Mouse (Mus musculus): ENCODE measurements around the gene Cnga3. TPM values are rescaled to one million over a fixed set of nuclear protein-coding genes. Genes with fewer than 3 reads are reported as not detected.

The Cnga3 gene
- total and polyA plus RNA-seq, 2 experiments from 2014 or later: 0.10 to 3.0 TPM

GRCm38 (mm10) chr1:37298904-37299303, 84.7 kb downstream of the Cnga3 start:
- no peak for TF ChIP-seq CTCF (IDR thresholded peaks at IDR 0.05; ENCODE audit: low read depth)

DNA sequence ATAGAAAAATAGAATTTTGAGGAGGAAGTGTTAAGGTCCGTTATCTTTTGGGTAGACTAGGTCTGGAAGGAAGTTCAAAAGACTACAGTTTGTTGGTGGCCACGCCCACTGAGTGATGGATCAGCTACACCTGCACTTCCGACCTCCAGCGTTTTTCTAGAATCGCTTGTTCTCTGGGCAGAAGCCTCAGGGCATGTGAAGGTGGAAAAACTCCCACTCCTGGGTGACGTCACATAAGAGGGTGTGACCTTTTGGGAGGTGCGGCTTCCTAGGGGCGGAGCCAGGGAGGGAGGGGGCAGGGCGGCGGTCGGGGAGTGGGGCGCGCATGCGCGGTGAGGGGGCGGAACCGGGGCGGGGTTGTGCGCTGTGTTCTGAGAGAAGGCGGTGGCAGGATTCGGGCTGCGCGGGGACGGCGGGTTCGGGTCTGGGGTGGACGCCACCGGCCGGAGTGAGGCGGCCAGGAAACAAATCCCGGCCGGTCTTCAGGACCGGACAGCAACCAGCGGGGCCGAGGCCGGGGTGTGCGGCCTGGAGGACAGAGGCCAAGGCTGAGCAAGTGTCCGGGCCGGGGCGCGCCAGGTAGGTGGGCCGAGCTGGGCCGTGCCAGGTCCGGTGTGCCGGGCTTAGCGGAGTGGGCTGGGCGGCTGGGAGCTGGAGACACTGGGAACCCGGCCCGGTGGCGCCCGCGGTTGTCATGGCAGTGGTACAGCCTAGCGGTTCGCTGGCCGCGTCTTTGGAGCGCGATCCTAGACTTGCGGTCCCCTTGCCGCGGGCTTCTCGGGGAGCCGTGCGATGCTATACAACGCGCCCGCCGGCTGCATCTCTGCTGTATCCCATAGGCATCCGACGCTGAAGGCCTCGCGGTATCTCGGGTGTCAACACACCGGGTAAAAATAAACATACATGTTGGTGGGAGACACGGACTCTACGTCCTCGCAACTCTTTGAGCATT, 85.6 kb downstream of the Cnga3 start, which contains the start of gene Inpp4a:
Gene Inpp4a (plus strand): TSS at position 326 of the 952 bp plus-strand sequence.
- peak within 1 kb of the TSS; percentile 70 for H3K4me2 ChIP-seq (ENCODE audit: low read depth, low read length)
- no peaks in the 10 kb centered on the region for H3K27me3 ChIP-seq (ENCODE audit: insufficient read depth, low read length)
- under 1% methylated on average over 75 of the region's 77 CpGs for WGBS

More at GRCm38 (mm10) chr1:37298904-37299303, 84.7 kb downstream of the Cnga3 start:
- Histone ChIP-seq H3K27me3 (ENCODE audit: insufficient read depth, low read length) (no peaks in the 10 kb centered on the region), H3K36me3 (ENCODE audit: insufficient read depth, low read length) (no peaks in the 10 kb centered on the region), H3K27ac (no peak overlapping the region), H3K4me2 (ENCODE audit: low read depth, low read length) (no peak overlapping the region), H3K4me1 (ENCODE audit: insufficient read depth, low read length) (peaks cover 10% of the 10 kb centered on the region; the same call in 1 of the 2 replicates), H3K4me3 (ENCODE audit: low read length) (no peak overlapping the region), H3K9ac (replicated peaks; ENCODE audit: low read length) (no peak overlapping the region), H3K9me3 (ENCODE audit: low read length) (no peaks in the 10 kb centered on the region)
- DNase-seq (ENCODE audit: low spot score) (no peak), ATAC-seq (no peak)
- 87% methylated on average over 2 of the region's 2 CpGs for WGBS

GRCm38 (mm10) chr1:37300650-37301049, 86.4 kb downstream of the Cnga3 start:
- Histone ChIP-seq H3K4me2 (ENCODE audit: low read depth, low read length) (peak overlapping the region; percentile 70), H3K4me1 (ENCODE audit: insufficient read depth, low read length) (peaks cover 10% of the 10 kb centered on the region; the same call in 1 of the 2 replicates), H3K36me3 (ENCODE audit: insufficient read depth, low read length) (no peaks in the 10 kb centered on the region), H3K9ac (replicated peaks; ENCODE audit: low read length) (peak overlapping the region; percentile 92), H3K9me3 (ENCODE audit: low read length) (no peaks in the 10 kb centered on the region), H3K4me3 (ENCODE audit: low read length) (peak overlapping the region; percentile 97), H3K27ac (peak overlapping the region; percentile 78; the same call in 1 of the 2 replicates), H3K27me3 (ENCODE audit: insufficient read depth, low read length) (no peaks in the 10 kb centered on the region)
- ATAC-seq (no peak), DNase-seq (ENCODE audit: low spot score) (no peak)
- no peak for TF ChIP-seq CTCF (IDR thresholded peaks at IDR 0.05; ENCODE audit: low read depth)
- 51% methylated on average over 5 of the region's 5 CpGs for WGBS

More for the DNA sequence above, 85.6 kb downstream of the Cnga3 start, which contains the start of gene Inpp4a:
- no peaks in the 10 kb centered on the region for H3K9me3 ChIP-seq (ENCODE audit: low read length)
- peak within 1 kb of the TSS; percentile 92 for H3K9ac ChIP-seq (replicated peaks; ENCODE audit: low read length)
- TF ChIP-seq CTCF (IDR thresholded peaks at IDR 0.05; ENCODE audit: low read depth): no peak
- H3K27ac ChIP-seq: peak within 1 kb of the TSS; percentile 78
- no peaks in the 10 kb centered on the region for H3K36me3 ChIP-seq (ENCODE audit: insufficient read depth, low read length)
- ATAC-seq: peak; percentile 96
- peaks cover 10% of the 10 kb centered on the region; the same call in 1 of the 2 replicates for H3K4me1 ChIP-seq (ENCODE audit: insufficient read depth, low read length)
- H3K4me3 ChIP-seq (ENCODE audit: low read length): peak within 1 kb of the TSS; percentile 97
- peak; percentile 96 for DNase-seq (ENCODE audit: low spot score)

DNA sequence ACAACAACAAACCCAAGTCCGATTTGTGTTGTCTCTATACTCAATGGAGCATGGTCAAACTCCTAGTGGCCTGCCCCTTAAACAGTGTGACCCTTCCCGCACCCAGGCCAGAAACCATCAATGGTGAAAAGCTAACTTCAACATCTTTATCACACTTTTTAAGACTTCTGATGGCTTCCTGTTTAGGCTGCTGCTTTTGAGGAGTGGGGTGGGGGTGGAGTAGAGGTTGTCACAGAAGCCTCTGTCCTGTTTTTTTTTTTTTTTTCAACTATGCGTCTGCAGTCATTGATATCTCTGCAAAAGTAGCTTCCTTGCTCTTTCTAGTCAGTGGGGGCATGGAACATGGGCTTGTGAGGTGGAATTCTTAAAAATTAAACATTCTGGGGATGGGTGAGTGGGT, 88.6 kb downstream of the Cnga3 start:
- ATAC-seq: no peak
- Histone ChIP-seq H3K4me1 (ENCODE audit: insufficient read depth, low read length) (peaks cover 10% of the 10 kb centered on the region; the same call in 1 of the 2 replicates), H3K9ac (replicated peaks; ENCODE audit: low read length) (no peak overlapping the region), H3K27ac (no peak overlapping the region), H3K4me3 (ENCODE audit: low read length) (no peak overlapping the region), H3K9me3 (ENCODE audit: low read length) (no peaks in the 10 kb centered on the region), H3K36me3 (ENCODE audit: insufficient read depth, low read length) (no peaks in the 10 kb centered on the region), H3K27me3 (ENCODE audit: insufficient read depth, low read length) (no peaks in the 10 kb centered on the region), H3K4me2 (ENCODE audit: low read depth, low read length) (no peak overlapping the region)
- 86% methylated on average over 3 of the region's 3 CpGs for WGBS
- TF ChIP-seq CTCF (IDR thresholded peaks at IDR 0.05; ENCODE audit: low read depth): no peak
- no peak for DNase-seq (ENCODE audit: low spot score)

- Histone ChIP-seq H3K36me3 (ENCODE audit: insufficient read depth, low read length) (no peaks in the 10 kb centered on the region), H3K4me2 (ENCODE audit: low read depth, low read length) (no peak overlapping the region), H3K9ac (replicated peaks; ENCODE audit: low read length) (no peak overlapping the region), H3K27ac (no peak overlapping the region; the same call in 1 of the 2 replicates), H3K9me3 (ENCODE audit: low read length) (peaks cover 2% of the 10 kb centered on the region; the same call in 1 of the 2 replicates), H3K4me1 (ENCODE audit: insufficient read depth, low read length) (peaks cover 7% of the 10 kb centered on the region; the same call in 1 of the 2 replicates), H3K4me3 (ENCODE audit: low read length) (no peak overlapping the region), H3K27me3 (ENCODE audit: insufficient read depth, low read length) (no peaks in the 10 kb centered on the region)
- no peak for ATAC-seq
- WGBS: 74% methylated on average over 9 of the region's 9 CpGs
- no peak for DNase-seq (ENCODE audit: low spot score)
- TF ChIP-seq CTCF (IDR thresholded peaks at IDR 0.05; ENCODE audit: low read depth): no peak
Measured at GRCm38 (mm10) chr1:37305691-37306287, 91.6 kb downstream of the Cnga3 start.

GRCm38 (mm10) chr1:37307586-37307985, 93.4 kb downstream of the Cnga3 start:
- ATAC-seq (no peak), DNase-seq (ENCODE audit: low spot score) (no peak)
- 87% methylated on average over 2 of the region's 2 CpGs for WGBS
- H3K4me1 ChIP-seq (ENCODE audit: insufficient read depth, low read length): no peaks in the 10 kb centered on the region
- H3K27me3 ChIP-seq (ENCODE audit: insufficient read depth, low read length): no peaks in the 10 kb centered on the region
- no peak overlapping the region for H3K27ac ChIP-seq
- H3K9me3 ChIP-seq (ENCODE audit: low read length): peaks cover 2% of the 10 kb centered on the region; the same call in 1 of the 2 replicates
- TF ChIP-seq CTCF (IDR thresholded peaks at IDR 0.05; ENCODE audit: low read depth): no peak
- no peaks in the 10 kb centered on the region for H3K36me3 ChIP-seq (ENCODE audit: insufficient read depth, low read length)
- no peak overlapping the region for H3K4me2 ChIP-seq (ENCODE audit: low read depth, low read length)
- no peak overlapping the region for H3K4me3 ChIP-seq (ENCODE audit: low read length)
- H3K9ac ChIP-seq (replicated peaks; ENCODE audit: low read length): no peak overlapping the region

All from hindbrain, postnatal 0 days (tissue).